Mouse (Mus musculus) gastrocnemius, postnatal 4 days (tissue): ENCODE results near the gene Nrbf2. TPM values are rescaled to one million over a fixed set of nuclear protein-coding genes. Genes with fewer than 3 reads are reported as not detected.

ENCODE experiments used
- DNase-seq, 2 experiments: peaks; one replicate each; pipeline ENCODE4 v3.0.0; 2021 to 2022; ENCODE audit warnings: low spot score in 2 of 2, mixed read lengths in 2 of 2
- long read RNA-seq, 2 experiments: library from polyadenylated mRNA; stranded (forward); transcript quantifications; one replicate each; pipeline ENCODE4 v2.0.0; 2021
- total RNA-seq, 2 experiments: library from RNA; stranded (reverse); gene quantifications; 2 replicates each; pipeline ENCODE4 v1.2.3; 2021

The Nrbf2 gene
- 10 to 100 TPM in 1 of 2 experiments, 1 to 10 TPM in 1; 9.1 to 11.0 TPM for total RNA-seq
- long read RNA-seq, experiment 1, transcript Nrbf2-201 (4 exons, 1,813 nt) = major isoform, 28 of 32 reads
- long read RNA-seq, experiment 1, partial matches to known transcripts = 0 of 32 reads
- long read RNA-seq, experiment 1, other reads (novel, unspliced or antisense) = 4 of 32 reads
- long read RNA-seq, experiment 2, transcript Nrbf2-201 (4 exons, 1,813 nt) = major isoform, 13 of 17 reads
- long read RNA-seq, experiment 2, partial matches to known transcripts = 0 of 17 reads
- long read RNA-seq, experiment 2, other reads (novel, unspliced or antisense) = 4 of 17 reads

GRCm38 (mm10) chr10:67285176-67285814, at the start of gene Nrbf2:
Gene Nrbf2, minus strand, starts transcription at chr10:67285305.
- peak; percentile 74 to 79 for DNase-seq

- no peak for DNase-seq
These were observed 45.5 kb upstream of the Nrbf2 start for GRCm38 (mm10) chr10:67330580-67330979.

- no peak for DNase-seq
These were observed 44.6 kb upstream of the Nrbf2 start for GRCm38 (mm10) chr10:67329661-67330060.

DNA sequence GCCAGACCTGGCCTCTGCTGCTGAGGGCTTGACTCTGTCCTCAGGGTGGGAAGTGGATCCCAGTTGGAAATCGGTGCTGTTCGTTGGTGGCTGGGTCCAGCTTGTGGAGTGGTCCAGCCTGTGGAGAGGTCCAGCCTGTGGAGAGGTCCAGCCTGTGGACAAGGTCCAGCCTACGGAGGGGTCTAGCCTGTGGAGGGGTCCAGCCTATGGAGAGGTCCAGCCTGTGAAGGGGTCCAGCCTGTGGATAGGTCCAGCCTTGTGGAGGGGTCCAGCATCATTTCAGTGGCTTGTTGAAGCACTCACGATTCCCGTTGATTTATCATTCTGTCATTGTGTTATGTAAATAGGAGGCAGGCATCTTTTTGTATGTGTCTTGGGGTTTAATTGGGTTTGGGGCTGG, 43.1 kb upstream of the Nrbf2 start:
- no peak for DNase-seq

- no peak for DNase-seq
These were observed 38.9 kb upstream of the Nrbf2 start for GRCm38 (mm10) chr10:67324036-67324435.

GRCm38 (mm10) chr10:67321396-67321795, 36.3 kb upstream of the Nrbf2 start:
- DNase-seq = no peak

- DNase-seq = no peak
These were observed 35.2 kb upstream of the Nrbf2 start for GRCm38 (mm10) chr10:67320207-67320859.

- DNase-seq = no peak
These were observed 34.1 kb upstream of the Nrbf2 start for GRCm38 (mm10) chr10:67319016-67319725.

GRCm38 (mm10) chr10:67317931-67318460, 32.9 kb upstream of the Nrbf2 start:
- DNase-seq = peak in 1 of 2 experiments; percentile 28

DNA sequence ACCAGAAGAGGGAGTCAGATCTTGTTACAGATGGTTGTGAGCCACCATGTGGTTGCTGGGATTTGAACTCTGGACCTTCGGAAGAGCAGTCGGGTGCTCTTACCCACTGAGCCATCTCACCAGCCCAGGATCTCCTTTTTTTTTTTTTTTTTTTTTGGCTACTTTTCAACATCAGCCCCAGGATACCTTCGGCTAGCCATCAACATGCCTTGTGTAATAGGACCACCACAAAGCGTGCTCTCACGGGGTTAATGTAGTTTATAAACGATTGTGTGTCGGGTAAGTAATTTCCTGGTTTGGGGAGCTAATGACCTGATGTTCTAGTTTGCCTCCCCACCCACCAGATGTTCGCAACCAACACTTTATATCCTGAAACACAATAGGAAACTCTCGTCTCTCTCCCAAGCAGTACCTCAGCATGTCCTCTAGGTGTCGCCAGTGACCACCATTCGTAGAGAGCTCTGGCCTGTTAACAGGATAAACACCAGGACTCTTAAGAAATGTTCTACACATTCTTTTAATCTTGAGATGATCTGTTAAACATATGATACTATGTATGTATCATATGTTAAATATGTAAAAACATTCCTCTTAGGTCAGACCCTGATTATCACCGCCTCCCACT, 29.8 kb upstream of the Nrbf2 start:
- peak in 1 of 2 experiments; percentile 42 for DNase-seq

DNA sequence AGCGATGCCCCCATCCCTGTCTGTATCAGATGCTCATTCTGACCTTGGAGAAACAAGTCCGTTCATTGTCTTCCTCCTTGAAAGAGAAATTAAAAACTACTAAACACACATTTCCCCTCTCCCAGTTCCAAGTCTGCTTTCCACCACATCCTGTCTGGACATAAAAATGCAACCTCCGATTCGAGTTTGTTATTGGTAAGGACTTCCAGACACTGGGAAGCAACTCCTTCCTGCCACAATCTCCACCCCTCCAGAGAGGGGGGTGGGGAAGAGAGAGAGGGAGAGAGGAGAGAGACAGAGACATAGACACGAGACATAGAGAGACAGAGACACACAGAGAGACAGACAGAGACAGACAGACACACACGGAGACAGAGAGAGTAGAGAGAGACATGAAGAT, 27.4 kb upstream of the Nrbf2 start:
- DNase-seq = no peak

GRCm38 (mm10) chr10:67311277-67311959, 26.3 kb upstream of the Nrbf2 start:
- peak in 1 of 2 experiments; percentile 60 for DNase-seq

DNA sequence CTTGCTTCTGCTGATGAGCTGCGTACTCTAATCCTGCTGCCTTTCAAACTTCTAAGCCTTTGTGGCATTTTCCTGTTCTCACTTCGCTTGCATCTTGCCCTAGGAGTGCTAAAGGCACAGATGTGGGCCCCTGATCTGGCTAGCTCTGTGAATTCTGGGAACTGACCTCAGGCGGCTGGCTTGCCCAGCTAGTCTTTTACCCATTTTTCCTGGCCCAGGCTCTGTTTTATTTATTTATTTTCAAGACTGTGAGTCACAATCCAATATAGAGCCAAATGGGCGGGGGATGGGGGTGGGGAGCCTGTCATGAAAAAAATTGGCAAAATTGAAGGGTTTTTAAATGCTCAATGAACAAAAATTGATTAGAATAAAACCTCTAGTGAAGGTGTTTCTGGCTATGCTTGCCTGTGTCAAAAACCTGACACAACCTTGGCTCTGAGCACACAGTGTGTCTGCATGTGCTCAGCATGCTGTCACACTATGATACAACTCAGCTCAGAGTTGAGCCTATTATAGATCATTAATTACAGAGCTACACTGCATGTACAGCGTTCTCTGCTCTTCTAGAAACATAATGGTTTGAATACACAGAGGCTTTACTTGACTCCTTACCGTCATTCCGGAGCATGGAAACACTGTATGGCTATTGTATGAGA, 24.5 kb upstream of the Nrbf2 start:
- no peak for DNase-seq

DNA sequence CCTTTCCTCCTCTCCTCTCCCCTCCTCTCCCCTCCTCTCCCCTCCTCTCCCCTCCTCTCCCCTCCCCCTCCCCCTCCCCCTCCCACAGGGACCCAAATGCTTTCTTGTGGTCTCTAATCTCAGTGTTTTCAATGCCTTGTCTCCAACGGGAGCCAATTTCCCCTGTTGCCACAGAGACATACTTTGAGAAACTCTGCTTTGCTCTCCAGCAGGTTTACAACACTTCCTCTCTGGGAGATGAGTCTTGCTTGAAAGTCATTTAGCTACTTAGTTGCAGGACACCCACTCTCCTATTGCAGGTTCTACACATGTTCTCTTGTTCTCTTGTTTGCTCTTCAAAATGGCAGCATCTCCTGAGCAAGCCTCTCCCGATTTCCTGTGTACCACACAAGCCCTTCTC, 17.2 kb upstream of the Nrbf2 start:
- no peak for DNase-seq

DNA sequence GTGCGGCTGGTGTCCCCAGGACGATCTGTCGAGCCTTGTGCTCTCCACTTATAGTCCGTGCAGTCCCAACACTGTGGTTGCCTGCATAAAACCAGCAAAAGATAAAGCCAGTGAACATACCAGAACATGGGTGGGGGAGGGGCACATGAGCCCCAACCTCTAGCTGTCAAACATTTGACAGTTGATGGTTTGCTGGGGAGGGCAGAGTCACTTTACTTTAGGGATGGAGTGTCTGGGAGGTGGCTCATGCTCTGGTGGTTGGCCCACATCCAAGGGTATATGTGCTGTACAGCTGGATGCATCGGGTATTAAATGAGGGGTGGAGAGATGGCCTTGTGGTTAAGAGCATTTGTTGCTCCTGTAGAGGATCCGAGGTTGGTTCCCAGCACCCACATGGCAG, 15.9 kb upstream of the Nrbf2 start:
- DNase-seq = no peak

GRCm38 (mm10) chr10:67299285-67299684, 14.2 kb upstream of the Nrbf2 start:
- no peak for DNase-seq

DNA sequence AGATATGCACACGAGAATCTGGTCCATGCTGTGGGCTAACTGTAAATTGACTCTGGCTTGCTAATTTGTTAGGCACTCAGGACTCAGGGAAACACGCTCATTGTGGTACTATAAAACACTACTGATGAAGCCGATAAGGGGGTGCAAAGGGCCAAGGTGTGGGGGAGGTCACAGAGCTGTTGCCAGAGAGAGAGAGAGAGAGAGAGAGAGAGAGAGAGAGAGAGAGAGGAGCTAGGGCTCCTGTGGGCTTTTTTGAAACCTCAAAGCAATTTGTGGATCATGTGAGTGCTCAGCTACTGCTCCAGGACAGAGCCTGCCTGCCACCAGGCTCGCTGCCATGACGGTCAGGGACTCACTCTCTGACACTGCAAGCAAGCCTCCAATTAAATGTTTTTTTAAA, 13.8 kb upstream of the Nrbf2 start:
- DNase-seq = no peak

GRCm38 (mm10) chr10:67297175-67297855, 12.2 kb upstream of the Nrbf2 start:
- no peak for DNase-seq

DNA sequence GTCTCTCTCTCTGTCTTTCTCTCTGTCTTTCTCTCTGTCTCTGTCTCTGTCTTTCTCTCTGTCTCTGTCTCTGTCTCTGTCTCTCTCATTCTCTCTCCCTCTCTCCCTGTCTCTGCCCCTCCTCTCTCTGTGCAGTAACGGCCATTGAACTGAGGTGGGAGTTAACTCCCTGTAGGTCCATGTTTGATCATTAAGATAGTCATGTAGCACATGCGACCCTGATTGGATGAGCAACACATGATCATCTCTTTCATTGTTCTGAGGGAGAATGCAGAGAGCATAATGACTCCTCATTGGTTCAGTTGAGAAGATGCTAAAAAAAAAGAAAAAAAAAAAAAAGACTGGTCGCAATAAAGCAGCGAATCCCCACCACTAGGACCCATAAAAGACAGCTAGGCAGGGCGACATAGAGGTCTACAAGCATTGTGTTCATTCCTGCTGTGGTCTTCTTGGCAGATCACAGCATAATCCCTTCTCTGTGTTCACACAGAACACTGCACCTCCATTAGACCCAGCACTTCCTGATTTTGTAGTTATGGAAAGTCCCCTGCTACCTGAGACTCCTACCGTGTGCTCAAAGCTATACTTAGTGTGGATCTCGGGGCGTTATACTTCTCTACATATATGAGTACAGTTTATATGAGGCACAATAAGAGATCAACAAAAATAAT, 11.5 kb upstream of the Nrbf2 start:
- no peak for DNase-seq
